Mouse (Mus musculus): ENCODE measurements around the gene Ndel1. TPM values are rescaled to one million over a fixed set of nuclear protein-coding genes. Genes with fewer than 3 reads are reported as not detected.

The Ndel1 gene
- total RNA-seq, 2 experiments from 2014 or later, result 57.2 to 72.8 TPM

DNA sequence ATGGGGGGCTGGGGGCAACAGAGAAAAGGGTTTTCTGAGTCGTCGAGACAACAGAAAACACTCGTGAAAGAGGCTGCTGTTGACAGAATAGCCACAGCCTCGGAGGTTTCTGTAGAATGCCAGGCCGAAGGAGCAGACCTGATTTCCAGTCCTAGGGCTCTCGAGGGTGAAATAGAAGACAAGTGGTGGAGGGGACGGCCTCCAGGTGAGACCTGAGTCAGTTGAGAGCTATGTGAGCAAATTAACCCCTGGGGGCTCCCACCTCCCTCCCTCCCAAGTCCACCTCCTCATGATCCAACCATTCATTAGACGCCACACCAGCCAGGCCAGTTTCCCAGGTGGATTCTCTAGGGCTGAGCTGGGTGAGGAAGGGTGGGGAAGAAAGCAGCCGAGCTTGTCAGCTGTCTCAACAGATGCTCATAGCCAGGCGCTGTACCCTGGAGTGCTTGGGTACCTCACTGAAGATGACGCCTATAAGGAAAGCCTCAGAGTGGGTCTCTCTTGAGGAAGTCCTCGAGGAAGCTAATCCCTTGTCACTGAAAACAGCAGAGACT, 22.3 kb upstream of the Ndel1 start:
- DNase-seq, result no peak

DNA sequence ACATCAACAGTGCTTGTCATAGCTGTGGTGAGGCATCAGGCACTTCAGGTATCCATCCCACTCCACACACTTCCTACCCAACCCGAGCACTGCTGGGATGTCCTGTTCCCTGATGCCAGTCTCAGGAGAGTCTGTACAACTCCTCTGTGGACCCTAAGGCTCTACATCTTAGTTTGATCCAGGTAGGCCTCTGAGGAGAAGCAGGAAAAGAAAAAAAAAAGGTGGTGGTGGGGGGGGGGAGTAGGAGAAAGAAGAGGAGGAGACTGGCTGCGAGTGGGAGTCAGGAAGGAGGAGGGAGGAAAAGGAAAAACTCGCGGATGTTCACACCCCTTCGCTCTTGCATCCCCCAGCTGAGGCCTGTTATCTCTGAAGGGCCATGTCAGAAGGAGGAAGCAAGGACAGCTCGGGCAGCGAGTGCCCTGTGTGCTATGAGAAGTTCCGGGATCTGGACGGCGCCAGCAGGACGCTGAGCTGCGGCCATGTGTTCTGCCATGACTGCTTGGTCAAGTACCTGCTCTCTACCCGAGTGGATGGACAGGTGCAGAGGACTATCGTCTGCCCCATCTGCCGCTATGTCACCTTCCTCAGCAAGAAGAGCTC, 20.7 kb upstream of the Ndel1 start:
- no peak for DNase-seq

DNA sequence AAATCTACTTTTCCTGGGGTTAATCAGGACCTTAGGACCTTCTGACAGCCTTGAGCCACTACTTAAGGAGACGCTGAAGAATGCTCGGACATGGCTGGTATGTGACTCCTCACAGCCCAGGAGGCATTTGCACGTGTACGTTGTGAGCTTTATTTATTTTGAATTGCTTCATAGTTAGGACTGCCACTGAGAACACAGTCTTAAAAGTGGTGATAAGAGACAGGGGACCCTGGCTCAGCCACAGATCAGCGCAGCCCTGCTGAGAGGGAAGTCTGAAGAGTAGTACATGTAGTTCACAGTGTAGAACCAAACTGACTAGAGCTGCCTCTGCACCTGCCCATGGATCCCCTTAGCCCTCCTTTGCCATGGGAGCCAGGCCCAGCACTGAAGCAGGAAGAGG, 20.2 kb upstream of the Ndel1 start:
- no peak for DNase-seq

DNA sequence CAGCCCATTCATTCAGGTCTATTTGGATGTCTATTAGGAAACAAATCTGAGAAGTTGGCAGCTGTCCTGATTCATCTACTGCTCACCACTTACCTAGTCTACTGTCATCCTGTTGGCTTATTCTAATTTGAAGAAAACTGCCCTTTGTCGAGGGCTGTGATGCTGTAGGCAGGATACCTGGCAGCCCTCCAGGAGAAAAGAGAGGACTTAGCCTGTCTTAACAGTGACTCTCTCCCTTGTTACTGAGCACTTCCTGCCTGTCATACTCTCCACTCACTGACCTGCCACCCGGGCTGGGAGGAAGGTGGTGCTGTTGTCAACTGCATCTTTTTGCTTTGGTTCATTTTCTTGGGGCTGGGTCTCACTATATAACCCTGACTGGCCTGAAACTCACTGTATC, 19.0 kb upstream of the Ndel1 start:
- no peak for DNase-seq

DNA sequence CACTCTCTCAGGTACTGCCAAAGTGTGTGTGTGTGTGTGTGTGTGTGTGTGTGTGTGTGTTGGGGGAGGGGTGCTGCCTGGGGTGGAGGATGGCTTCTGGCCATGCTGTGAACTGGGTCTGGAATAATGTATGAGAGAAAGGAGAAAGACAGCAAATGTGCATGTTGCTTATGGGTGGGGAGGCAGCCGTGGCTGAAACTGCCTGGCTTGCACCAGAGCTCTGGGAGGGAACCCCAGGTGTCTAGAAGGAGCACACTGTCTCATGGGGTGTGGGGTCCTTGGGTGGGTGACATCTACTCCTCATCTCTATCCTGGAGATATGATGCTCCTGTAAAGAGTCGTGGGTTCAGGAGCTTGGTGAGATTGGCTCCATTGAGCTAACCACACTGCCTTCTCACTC, 17.0 kb upstream of the Ndel1 start:
- no peak for DNase-seq

DNA sequence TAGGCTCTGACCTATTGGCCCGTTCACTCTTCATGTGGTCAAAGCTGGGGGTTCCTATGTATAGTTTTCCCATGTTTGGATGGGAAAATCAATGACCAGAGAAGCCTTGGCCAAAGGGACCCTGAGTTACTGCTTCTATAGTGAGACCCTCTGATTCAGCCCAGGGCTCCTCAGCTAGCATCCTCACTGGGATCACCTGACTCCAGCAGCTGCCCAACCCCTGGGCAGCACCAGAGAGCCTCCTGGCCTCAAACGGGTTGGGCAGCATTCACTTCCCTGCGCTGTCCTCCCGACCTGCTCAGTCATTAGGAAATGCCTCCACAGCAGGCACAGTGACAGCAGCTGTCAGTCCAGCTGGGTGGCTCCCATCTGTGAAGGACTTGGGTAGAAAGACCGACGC, 16.6 kb upstream of the Ndel1 start, which contains the start of gene Rnf222:
Gene Rnf222, plus strand, starts transcription at position 301 of the 400 bp plus-strand sequence.
- DNase-seq, result no peak

DNA sequence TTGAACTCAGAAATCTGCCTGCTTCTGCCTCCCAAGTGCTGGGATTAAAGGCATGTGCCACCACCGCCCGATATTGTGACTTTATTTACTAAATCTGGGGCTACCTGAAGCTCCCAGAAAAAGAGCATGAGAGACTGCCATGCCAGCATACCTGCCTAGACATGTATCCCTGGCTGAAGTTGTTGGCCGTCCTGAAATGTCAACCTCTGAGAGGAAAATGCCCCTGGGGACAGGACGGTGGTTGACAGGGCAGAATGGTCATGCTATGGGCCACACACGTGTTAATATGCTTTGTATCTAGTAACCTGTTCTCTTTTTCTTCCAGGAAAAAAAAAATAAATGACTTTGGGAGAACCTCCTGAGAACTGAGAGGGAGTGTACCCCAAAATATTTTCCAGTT, 14.4 kb upstream of the Ndel1 start:
- DNase-seq, result no peak

DNA sequence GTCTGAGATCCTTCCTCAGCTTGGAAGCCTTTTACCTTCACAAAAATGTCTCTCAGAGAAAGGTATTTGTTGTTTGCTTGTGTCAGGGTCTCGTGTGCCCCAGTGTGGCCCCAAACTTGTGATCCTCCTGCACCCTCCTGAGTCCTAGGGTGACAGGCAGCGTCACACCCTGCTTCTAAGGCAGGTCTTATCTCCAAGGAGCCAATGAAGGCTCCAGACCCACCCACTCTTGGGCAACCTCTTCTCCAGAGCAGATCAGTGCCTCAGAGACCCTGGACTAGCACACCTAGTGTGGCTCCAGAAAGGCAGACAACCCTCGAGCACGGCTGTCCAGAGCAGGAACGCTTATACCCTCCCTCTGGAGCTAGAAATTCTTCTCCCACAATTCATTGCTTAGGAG, 12.7 kb upstream of the Ndel1 start:
- no peak for DNase-seq

DNA sequence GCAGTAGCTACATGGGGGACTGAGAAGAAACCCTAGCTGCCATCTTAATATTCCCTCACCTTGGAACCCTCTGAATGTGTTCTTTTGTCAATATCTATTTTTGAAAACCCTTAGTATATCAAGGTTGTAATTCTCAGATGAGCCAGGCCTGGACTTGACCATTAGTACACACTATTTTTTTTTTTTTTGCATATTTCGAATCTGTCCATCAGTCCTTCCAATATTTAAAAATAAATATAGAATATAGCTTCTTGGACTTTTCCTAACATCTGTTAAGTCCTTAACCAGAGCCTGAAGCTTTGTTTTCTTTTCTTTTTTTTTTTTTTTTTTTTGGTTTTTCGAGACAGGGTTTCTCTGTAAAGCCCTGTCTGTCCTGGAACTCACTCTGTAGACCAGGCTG, 12.2 kb upstream of the Ndel1 start:
- DNase-seq, result no peak

DNA sequence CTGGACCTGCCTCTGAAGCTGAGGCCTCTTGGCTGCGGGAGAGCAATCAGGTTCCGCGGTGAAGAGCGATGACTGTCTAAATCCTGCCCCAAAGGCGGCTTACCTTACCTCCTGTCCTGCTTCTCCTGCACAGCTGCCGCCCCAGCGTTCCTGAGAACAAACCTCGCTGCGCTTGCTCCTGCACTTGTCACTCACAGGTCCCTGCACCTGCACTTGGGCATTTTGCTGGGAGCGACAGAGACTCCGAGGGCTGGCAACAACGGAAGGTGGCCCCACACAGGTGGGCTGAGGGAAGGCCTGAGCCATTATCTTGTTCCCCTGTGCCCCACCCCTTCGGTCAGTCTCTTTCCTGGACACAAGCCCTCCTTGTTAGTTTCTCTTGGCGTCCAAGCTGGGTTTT, 10.4 kb upstream of the Ndel1 start:
- no peak for DNase-seq

DNA sequence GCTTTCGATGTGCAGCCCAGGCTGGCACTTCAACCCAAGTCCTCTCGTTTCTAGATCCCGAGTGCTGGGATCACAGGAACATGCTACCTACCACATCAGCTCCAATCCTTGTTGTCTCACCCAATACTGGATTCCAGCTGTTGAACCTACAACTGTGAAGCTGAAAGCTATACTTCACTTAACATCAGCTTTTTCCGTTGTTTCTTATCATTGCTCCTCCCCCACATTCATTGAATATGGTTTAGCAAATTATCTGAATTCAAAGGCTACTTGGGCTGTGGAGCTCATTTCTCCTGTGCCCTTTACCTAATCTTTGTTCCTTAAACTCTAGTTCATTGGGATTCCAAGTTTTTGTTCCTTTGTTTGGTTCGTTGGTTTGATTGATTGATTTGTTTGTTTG, 7.2 kb upstream of the Ndel1 start:
- no peak for DNase-seq

DNA sequence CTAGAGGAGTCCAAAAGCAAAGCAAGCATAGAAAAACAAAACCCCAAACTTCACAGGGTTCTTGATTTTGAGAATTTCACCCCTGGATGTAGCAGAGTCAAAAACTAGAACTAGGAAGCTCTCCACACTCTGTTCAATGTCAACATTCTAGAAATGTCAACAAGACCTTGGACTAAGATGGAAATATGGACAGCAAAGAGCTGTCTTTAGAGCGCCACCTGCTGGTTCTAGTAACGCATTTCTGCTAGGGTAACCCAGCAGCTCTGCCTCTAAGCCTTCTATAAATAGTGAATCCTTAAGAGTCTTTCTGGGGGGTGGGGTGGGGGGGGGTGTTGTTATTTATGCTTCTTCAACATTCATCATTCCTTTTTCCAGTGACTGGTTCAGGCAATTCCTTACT, 3.2 kb upstream of the Ndel1 start:
- peak; percentile 80 for DNase-seq

DNA sequence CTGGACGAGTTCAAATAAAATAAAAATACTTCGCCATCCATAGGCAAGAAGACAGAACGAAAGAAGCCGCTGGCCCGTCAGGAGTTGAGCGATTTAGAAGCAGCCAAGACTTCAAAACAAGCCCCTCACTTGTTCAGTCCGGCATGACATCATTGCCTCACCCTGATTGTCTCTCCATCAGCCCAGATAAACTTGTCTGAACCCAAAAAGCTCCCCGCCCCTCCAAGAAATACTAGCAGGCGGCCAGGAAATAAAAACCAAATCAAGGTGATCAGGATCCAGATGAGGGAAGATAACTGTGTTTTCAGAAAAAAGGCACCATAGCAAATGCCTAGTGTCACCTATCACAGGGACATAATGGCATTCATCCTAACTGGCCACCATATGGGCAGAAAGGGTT, 381 bp downstream of the Ndel1 start:
- DNase-seq, result no peak

DNA sequence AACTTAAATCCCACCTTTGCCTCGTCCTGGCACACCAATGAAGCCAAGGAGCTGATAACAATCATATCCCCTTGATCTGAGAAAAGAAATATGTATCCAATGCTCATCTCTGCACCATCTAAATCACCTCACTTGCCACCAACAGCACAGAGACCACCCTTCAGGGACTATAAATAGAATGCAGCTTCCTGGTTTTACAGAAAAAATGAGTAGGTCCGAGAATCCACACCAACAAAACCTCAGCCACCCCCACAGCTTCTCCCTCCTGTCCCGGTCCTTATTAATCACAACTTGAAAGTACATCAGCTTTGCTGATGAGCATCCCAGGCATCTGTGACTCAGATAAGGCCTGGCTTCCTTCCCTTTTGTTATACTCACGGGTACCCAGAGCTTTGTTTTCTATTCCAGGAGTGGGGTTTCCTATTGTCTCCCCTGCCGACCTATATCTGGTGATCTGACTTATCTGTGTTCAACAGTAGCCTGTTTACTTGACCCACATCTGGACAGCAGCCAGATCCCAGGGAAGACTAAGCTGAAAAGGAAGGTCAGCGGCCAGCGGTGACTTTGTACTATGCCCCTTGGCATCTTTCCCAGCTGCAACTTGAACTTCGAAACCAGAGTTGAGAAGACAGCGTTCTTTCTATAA, 7.0 kb downstream of the Ndel1 start:
- DNase-seq, result peak; percentile 93

DNA sequence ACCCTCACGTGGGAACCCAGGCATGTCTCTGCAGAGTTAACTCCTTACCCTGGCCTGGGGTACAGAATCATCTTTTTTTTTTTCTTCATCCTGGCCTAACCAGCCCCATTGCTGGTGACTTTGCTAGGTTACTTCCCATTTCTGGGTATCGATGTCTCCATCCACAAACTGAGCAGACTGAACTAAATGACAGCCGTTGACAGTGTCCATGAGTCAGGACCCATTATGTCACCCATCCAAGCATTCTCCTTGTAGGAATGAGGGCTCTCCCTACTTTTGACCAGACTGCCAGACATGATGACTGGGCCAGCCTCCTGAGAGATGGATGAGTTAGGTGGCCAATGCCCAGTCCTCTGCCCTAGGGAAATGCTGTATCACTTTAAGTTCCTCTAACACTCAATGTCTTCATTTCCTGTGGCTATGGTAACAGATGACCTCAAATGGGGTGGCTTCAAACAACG, 8.0 kb downstream of the Ndel1 start:
- no peak for DNase-seq

DNA sequence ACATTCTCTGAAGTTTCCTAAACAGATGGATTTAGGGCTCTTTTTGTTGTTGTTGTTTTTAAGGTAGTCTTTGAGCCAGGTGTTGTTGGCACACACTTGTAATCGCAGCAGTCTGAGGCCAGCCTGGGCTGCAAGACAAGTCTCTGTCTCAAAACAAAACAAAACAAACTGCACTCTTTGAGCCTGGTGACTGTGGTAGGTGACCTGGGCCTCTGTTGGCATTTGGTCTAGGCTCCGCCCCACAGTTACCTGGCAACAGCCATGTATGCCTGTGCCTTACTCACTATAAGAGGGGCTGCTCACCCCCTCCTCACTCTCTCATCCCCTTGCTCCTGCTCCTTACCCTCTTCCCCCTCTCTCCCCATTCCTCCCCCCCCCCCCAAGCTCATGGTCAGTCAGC, 9.4 kb downstream of the Ndel1 start:
- DNase-seq, result no peak

DNA sequence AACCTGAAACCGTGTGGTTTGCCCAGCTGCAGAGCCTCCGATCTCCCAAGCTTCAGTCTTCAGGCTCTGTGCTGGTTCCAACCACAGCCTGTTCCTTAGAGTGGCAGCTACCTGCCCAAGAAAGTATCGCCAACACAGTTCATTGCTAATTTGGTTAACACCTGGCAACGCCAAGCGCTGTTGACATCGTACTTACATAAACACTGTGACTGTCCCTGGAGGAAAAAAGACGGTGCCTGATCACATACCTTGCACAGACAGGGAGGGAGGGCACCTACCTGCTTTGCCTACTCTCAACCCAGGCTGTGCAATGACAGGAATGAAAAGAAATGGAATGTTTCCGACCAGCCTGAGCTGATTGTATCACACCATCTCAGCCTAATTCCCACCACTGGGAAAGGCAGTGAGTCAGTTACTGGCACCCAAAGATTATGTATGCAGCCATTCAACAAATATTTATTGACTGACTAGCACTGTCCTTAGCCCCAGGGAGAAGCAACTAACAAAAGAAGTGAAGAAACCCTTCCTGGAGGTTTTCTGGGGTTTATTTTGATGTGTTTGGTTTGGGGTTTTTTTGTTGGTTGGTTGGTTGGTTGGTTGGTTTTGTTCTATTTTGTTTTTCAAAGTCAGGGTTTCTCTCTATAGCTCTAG, 11.6 kb downstream of the Ndel1 start:
- no peak for DNase-seq

DNA sequence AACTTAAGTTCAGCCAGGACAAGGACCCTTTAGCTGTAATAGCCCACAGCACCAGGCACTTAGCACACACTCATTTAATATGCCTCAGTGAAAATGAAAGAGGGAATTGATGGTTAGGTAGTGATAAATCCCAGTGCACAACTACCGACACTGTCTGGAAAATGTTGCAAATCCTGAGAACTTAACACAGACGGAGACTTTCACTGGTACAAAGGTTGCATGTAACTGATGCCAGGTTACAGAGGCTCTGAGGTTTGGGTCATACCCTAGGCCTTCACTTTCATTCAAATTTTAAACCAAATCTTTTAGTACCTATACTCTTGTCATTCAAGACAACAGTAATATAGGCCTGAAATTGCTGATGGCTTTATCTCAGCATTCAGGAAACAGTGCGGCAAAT, 14.3 kb downstream of the Ndel1 start:
- DNase-seq, result no peak

DNA sequence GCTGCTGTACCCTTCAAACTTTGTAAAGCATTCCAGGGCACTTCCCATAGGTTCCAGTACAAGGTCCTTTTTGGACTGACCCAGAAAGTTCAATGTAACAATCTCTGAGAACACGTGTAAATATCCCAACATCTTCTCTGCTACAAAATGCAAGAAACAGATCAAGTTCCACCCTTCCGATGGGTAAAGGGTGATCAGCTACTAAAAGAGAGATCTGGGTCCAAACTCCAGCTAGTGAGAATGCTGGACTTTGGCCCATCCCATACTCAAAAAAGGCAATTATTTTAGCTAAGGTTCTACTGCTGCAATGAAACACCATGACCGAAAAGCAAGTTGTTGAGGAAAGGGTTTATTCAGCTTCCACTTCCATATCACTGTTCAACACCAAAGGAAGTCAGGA, 17.0 kb downstream of the Ndel1 start:
- DNase-seq, result no peak

DNA sequence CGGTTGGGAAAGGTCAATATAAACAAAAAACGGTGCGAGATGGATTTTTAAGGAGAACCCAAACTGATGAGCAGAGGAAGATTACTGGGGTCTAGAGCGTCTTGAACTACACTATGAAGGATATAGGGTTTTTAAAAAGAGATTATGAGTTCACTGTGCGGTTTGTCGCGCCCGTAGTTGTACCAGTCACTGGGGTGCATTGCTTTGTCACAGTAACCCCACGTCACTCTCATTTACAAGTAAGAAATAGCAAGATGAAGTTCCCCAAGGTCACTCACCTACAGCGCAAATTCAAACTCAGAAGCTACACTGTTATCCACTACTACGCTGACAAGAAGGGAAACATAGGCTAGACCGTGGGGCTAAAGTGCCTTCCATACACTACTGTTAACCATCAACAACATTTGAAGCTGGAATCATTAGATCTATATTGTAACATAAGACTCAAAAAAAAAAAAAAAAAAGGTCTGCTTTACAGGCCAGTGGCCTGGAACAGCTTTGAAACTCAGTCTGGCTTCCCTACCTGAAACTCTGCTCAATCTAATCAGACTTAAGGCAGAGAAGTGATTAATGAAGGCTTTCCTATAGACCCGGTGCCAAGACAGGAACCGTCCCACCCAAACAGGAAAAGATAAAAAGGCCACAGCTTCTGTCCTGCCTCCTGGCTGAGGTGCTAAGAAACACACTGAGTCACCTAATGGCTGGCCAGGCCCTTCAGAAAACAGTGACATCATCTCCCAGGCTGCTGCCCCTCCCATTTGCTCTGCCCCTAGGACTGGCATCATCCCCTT, 17.9 kb downstream of the Ndel1 start:
- DNase-seq, result peak; percentile 61

DNA sequence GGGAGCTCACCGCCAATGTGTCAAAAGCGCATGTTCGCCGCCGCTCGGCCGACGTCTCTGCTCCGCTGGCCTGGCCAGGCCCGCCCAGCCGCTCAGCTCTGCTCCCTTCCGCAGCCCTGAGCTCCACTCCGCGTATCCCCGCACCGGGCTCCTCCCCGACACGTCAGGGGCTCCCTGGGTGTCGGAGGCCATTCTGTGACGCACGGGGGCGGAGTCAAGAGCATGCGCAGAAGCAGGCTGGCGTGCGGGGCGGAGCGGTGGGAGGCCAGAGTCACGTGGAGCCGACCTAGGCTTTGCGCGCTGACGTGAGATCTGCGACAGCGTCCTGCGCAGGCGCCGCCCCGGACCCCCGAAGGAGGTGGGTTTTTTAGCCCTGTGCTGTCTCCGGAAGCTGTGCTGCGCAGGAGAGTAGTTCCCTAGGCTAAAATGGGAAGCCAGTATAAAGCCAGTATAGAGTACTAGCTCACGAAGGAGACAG, 18.7 kb downstream of the Ndel1 start:
- DNase-seq, result peak; percentile 100

DNA sequence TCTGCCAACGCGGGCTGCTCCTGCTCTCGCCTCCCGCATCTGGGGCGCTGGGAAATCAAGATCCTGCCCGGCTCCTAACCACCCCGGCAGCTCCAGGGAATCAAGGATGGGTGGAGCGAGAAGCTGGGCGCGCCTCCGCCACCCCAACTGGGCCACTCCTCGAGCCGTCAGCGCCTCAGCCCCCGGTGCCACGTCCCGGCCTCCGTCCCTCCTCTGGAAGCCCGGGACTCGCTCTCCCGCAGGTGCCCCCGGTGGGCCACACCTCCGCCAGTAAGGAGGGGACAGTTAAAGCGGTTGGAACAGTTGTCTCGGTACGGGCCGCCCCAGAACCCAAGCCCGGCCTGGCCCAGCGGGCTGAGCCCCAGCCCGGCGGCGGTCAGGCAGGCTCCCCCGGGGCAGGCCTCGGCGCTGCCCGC, 19.2 kb downstream of the Ndel1 start:
- peak; percentile 88 for DNase-seq

All from adrenal gland, postnatal 10 days (tissue).